Mouse (Mus musculus): ENCODE measurements around the gene Ern1.
A peak's percentile ranks its signal among the peaks of the same experiment; 100 is the strongest.
"Not testable (repeated sequence)": the region's sequence is repeated elsewhere in the genome, so short reads cannot be mapped to it uniquely, and the experiment has no call there.

Gene Ern1

DNA sequence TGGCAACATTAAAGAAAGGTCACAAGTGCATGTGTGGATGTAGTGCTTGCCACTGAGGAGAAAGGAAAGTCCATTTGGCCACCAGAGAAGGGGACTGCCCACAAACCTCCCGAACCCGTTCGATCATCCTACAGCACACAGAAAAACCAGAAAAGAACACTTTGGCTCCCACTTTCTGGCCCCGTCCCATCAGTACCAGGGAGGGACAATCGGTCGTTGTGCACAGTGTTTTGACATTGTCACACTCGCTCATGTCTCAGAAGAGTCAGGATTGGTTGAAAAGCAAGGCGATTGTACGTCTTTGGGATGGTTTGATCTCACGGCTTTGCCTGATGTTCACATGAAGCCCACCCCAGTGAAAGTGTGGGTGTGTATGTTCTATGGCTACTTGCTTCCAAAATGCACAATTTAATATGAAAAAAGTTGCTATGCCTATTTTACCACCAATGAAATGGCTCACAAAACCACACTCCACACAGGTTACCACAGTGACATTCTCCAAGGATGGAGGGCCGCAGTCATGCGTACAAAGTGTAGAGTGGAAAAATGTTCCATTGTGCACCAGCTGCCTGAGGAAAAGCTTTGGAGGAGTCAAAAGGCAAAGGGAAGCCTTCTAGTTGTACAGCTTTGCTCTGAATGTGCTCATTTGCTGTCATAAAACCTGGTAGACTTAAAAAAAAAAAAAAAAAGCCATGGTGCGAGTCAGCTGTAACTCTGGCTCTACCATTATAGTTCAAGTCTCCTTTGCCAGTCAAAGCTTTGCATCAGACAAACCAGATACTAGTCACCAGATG, 15.2 kb upstream of the Ern1 start:
- DNase-seq (ENCODE audit: low read depth, low spot score), result no peak

GRCm38 (mm10) chr11:106502159-106502505, 14.5 kb upstream of the Ern1 start:
- DNase-seq (ENCODE audit: low read depth, low spot score), result no peak

GRCm38 (mm10) chr11:106501308-106502158, 13.9 kb upstream of the Ern1 start:
- DNase-seq (ENCODE audit: low read depth, low spot score), result peak; percentile 74

DNA sequence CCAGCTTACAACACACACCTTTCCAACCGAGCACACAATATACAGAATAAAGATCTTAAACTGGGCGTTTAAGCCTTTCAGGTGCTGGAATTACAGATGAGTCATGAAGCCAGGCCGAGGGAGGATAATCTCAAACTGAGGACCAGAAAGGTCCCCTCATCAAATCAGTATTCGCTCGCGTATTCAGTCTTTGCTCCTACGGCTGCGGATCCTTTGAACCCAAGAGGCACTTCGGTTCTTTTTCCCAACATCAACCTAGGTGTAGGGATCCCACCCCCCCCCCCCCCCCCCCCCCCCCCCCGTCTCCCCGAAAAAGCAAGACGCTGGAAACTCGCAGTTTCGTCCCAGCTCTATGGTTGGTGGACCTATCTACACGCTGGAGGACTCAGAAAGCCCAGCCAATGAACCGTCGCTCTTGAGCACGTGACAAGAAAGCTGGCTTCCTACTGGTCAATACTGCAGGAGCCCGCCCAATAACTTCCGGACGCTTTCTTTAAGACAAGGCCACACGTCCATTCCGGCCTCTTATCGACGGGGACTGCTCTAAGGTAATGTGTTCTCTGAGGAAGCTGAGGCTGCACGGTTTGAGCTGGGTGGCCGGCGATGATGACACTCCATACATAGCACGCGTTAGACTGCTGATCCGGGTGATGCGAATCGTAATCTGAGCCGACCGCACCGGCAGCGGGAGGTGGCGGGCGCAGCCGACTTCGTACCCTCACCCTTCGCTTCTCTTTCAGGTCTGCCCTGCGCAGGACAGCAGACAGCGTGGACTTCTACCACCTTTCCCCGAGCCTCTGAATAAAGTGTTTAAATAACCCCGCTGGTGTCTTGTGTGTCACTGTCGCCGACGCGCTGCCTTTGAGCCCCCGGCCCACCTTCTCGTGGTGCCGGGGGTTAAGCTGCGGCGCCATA, 13.0 kb upstream of the Ern1 start:
- DNase-seq (ENCODE audit: low read depth, low spot score), result peak; percentile 98

GRCm38 (mm10) chr11:106498739-106499379, 11.2 kb upstream of the Ern1 start:
- DNase-seq (ENCODE audit: low read depth, low spot score), result no peak

DNA sequence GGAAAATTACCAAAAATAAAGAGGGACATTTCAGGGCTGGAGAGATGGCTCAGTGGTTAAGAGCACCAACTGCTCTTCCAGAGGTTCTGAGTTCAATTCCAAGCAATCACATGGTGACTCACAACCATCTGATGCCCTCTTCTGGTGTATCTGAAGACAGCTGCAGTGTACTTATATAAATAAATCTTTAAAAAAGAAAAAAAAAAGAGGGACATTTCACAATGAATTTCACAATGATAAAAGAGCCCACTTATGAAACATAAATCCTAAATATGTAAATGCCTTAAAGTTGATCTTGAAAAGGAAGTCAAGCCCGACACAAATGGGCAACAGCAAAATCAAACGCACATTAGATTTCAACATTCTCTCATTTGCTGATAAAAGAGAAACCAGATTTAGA, 10.3 kb upstream of the Ern1 start:
- no peak for DNase-seq (ENCODE audit: low read depth, low spot score)

- DNase-seq (ENCODE audit: low read depth, low spot score), result not testable (repeated sequence)
Observed at GRCm38 (mm10) chr11:106497009-106497408, 9.4 kb upstream of the Ern1 start.

DNA sequence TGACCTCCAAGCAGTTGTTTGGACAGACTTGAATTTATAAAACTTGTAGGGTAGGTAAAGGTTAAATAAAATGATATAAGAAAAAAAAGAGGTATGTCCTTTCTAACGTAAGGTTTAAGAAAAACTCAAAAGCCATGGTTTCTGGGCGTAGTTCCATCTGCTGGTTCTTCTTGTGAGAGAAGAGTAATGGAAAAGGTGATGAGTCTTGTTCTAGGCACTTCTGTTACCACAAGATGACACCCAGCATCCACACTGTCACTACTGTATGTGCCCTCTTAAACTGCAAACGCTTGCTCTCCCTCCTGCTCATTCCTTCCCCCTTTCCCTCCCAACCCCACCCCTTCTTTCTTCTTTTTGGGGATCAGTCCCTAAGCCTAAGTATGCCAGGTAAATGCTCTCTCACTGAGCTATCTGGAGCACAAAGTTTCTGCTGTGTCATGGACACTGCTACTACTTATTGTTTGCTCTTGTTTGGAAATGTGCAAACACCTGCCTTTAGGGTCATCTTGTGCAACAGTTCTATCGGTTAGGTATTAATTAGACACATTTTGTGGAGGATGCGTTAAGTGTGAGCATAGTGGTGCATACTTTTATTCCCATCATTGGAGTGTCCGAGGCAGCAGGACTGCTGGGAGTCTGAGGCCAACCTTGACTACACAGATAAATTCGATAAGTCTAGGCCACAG, 5.5 kb upstream of the Ern1 start:
- DNase-seq (ENCODE audit: low read depth, low spot score), result no peak

DNA sequence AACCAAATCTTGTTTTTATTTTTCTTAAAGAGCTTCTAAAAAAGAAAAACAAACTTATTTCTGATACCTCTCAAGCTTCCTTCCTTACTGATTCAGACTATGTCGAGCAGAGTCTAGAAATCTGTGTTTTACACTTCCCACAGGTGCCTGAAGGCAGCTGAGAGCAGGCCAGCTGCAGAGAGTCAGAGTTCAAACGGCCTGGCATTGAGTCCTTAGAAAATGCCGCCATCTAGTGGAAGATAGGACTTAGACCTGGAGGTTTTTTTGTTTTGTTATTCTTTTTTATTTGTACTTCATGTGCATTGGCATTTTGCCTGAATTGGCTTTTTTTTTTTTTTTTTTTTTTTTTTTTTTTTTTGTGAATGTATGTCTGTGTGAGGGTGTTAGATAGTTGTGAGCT, 3.7 kb upstream of the Ern1 start:
- peak; percentile 81 for DNase-seq (ENCODE audit: low read depth, low spot score)

DNA sequence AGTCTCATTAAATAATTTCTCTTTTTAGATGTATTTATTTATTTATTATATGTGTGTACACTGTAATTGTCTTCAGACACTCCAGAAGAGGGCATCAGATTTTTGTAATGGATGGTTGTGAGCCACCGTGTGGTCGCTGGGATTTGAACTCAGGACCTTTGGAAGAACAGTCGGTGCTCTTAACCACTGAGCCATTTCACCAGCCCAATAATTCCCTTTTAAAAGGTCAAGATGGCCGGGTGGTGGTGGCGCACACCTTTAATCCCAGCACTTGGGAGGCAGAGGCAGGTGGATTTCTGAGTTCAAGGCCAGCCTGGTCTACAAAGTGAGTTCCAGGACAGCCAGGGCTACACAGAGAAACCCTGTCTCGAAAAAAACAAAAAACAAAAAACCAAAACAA, 2.9 kb upstream of the Ern1 start:
- not testable (repeated sequence) for DNase-seq (ENCODE audit: low read depth, low spot score)

GRCm38 (mm10) chr11:106490057-106490456, 2.4 kb upstream of the Ern1 start:
- no peak for DNase-seq (ENCODE audit: low read depth, low spot score)

GRCm38 (mm10) chr11:106489036-106489693, 1.5 kb upstream of the Ern1 start:
- DNase-seq (ENCODE audit: low read depth, low spot score), result no peak

DNA sequence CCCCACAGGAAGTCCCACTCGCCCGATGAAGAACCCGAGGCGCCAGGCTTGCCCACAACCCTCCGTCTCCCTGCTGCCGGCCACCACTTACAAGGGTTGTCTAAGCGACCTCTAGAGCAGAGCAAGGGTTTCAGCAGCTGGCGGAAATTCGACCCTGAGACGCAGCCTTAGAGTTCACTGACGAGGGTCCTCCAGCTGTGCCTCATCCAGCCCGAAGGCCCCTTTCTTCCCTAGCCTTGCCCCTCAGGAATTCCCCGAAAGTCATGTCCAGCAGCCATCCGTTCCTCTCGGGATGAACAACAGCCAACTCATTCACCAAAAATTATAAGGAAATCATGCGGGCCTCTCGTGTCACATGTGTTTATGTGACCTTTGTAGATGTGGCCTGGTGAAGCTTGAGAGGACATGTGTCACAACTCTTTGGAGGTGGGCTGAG, 492 bp upstream of the Ern1 start:
- DNase-seq (ENCODE audit: low read depth, low spot score), result peak; percentile 52

DNA sequence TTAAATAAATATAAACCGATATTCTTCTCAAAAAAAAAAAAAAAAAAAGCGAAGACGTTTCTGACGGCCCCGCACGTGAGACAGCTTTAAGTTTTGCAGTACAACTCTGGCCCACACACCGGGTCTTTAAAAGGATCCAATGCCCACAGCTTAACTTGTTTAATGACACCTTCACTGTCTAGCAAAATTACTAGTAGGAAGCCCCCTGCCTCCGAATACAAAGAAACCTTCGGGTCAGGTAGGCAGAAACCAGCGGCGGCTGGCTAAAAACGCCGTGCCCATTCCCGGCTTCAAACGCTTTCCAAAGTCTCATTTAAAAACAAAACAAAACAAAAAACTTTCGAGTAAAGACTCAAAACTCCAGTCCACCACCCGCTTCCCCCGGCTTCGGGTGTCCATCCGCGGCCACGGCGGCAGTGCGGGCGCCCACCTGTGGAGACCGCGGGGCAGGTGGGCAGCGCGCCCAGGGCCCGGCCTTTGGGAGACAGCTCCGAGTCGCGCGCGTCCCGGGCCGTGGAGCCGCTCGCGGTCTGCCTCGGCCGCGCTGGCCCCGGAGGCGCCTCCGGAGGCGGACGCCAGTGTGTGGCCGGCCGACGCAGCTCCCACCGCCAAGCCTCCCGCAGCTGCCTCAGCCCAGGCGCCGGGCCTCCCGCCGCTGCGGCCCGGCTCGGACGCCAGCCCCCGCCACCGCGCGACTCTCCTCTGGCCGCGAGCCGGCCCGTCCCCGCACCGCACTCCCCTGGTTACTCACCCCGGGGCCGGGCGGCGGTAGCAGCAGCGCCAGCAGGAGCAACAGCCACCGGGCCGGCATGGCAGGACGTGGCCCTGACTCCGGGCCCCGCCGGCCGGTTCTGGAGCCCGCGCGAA, 553 bp downstream of the Ern1 start:
- DNase-seq (ENCODE audit: low read depth, low spot score), result no peak

DNA sequence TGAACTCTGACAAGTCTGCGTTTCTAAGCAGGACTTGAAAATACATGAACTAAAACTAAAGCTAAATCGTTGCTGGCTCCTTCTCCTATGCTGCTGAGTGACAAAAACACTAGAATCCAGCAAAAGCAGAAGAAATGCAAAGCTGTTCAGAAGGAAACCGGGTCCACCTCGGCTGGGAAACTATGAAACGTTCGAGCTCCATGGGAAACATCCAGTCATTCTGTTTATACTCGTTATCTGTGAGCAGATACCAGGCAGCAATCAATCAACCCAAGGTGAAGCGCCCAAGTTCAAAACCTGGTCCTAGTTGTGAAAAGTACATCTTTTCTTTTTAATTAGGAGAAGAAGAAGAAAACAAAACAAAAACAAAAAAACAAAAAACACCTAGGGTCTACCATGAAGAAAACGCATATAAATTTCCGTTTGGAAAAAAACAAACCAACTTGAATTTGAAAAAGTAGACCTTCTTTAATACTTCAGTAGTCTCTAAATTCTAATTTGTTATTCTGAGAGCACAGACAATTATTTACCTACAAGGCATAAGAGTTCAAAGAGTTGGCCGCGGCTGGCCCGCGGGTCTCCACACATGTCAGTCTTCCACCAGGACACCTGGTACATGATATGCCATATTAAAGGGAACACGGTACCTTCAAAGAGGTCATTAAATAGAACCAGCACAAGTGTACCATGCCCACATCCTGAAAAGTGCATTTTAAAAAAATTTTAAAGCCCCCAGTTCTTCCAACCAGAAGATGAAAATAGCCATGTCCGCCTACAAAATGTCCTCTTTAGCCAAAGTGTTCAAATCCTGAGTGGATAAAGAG, 1.4 kb downstream of the Ern1 start:
- DNase-seq (ENCODE audit: low read depth, low spot score), result no peak

GRCm38 (mm10) chr11:106485611-106486010, 2.0 kb downstream of the Ern1 start:
- no peak for DNase-seq (ENCODE audit: low read depth, low spot score)

DNA sequence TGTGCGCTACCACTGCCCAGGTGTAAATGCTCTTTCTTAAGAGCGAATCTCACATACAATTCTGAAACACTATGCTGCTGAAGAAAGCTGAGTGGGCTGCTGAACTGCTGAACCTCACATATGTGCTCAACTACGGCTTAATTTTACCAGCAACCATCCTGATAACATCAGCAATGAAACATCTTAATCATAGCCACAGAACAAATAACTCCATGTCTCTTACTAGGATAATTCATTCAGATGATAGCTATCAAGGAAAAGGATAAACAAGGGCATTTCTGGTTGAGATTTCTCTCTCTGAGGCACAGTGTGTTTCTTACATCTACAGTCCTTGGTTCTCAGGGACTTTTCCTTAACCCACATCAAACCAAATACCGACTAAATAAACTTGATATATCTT, 2.8 kb downstream of the Ern1 start:
- DNase-seq (ENCODE audit: low read depth, low spot score), result no peak

DNA sequence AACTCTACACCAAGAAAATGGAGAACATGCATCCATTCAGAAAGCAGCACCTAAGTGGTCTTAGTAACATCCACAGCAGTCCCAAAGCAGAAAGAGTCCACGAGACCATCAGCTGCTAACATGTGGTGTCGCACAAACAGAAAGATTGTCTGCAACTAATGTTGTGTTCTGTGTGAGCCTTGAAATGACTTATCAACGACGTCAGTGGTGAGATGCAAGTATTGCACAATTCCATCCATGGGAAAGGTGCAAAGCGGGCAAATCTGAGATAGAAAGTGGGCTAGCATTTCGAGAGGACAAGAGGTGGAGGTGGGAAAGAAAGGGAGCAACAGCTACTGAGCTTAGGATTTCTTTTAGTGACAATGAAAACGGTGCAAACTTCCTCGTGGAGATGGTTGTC, 4.8 kb downstream of the Ern1 start:
- DNase-seq (ENCODE audit: low read depth, low spot score), result no peak
